Mouse (Mus musculus): ENCODE measurements around the gene Filip1l. TPM values are rescaled to one million over a fixed set of nuclear protein-coding genes. Genes with fewer than 3 reads are reported as not detected.

Gene Filip1l
- polyA plus RNA-seq, 1 experiment, result 12.1 TPM

DNA sequence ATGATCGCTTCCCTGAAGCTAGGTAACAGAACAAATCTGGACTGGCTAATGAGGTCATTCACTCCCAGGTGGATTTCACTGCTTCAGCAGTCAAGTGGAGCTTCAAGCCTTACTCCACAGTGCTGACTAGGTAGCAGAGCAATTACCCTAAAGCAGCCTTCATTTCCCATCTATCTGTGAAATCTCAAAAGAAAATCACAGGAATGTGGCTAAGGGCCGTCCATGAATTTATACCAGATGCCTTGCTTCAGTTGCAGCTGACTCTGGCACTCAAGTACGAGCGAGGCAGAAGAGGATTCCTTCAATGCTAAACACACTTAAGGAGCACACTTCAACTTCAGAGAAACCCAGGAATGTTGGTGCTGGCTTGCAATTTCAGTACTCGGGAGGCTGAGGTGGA lies 50.9 kb downstream of the Filip1l start:
- Histone ChIP-seq H3ac (ENCODE audit: control insufficient read depth, insufficient read length) (no peak overlapping the region), H3K79me2 (ENCODE audit: control insufficient read depth, insufficient read depth) (no peaks in the 10 kb centered on the region), H3K36me3 (ENCODE audit: control insufficient read depth, insufficient read depth) (no peaks in the 10 kb centered on the region), H3K27me3 (ENCODE audit: control insufficient read depth, insufficient read depth, insufficient read length) (no peaks in the 10 kb centered on the region), H3K4me2 (ENCODE audit: low read depth) (no peak overlapping the region), H3K4me3 (no peak overlapping the region)
- TF ChIP-seq SRF (IDR thresholded peaks at IDR 0.05; ENCODE audit: control insufficient read depth, insufficient read length, low read depth) (no peak), MYOD1 (IDR thresholded peaks at IDR 0.05; ENCODE audit: control insufficient read depth in 1 of 3, insufficient read length in 2 of 3, low read depth in 2 of 3) (no peak), E2F4 (IDR thresholded peaks at IDR 0.05; ENCODE audit: insufficient read depth) (no peak), REST (IDR thresholded peaks at IDR 0.05; ENCODE audit: insufficient read depth, insufficient read length) (no peak), POLR2A (IDR thresholded peaks at IDR 0.05; ENCODE audit: insufficient read length, low read depth) (no peak), POLR2AphosphoS2 (IDR thresholded peaks at IDR 0.05; ENCODE audit: insufficient read length, low read depth) (no peak), MYOG (IDR thresholded peaks at IDR 0.05; ENCODE audit: control insufficient read depth in 1 of 3, insufficient read depth in 1 of 3, insufficient read length in 2 of 3, low read depth in 2 of 3) (no peak), CEBPB (IDR thresholded peaks at IDR 0.05; ENCODE audit: insufficient read depth, poor library complexity, severe bottlenecking) (no peak), TCF3 (IDR thresholded peaks at IDR 0.05; ENCODE audit: insufficient read length, low read depth) (no peak), USF1 (IDR thresholded peaks at IDR 0.05; ENCODE audit: low read depth) (no peak), TCF12 (IDR thresholded peaks at IDR 0.05; ENCODE audit: insufficient read depth, poor library complexity, severe bottlenecking) (no peak), MAX (IDR thresholded peaks at IDR 0.05; ENCODE audit: low read depth) (no peak)

DNA sequence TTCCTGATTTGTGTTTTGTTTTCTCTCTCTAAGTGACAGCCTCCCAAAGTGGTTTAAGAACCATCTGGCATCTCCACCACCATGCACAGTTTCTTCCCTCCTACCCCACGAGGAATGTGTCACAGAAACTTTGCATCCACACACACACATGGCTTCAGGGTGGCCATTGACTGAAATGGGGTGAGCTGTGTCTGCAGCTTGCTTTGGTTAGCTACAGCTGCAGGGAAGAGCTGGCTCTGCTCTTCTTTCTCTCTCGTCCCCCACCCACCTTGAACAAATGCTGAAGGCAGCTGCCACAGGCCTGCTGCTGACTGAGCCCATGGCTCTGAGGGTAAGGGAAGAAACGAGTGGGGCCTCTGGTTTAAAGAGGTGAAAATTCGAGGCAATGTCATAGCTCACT lies 59.9 kb downstream of the Filip1l start:
- H3K36me3 ChIP-seq (ENCODE audit: control insufficient read depth, insufficient read depth), result no peaks in the 10 kb centered on the region
- no peak overlapping the region for H3K4me2 ChIP-seq (ENCODE audit: low read depth)
- no peaks in the 10 kb centered on the region for H3K27me3 ChIP-seq (ENCODE audit: control insufficient read depth, insufficient read depth, insufficient read length)
- H3K79me2 ChIP-seq (ENCODE audit: control insufficient read depth, insufficient read depth), result no peaks in the 10 kb centered on the region
- no peak overlapping the region for H3ac ChIP-seq (ENCODE audit: control insufficient read depth, insufficient read length)
- TF ChIP-seq TCF3 (IDR thresholded peaks at IDR 0.05; ENCODE audit: insufficient read length, low read depth), result peak; percentile 50
- peak in 2 of 3 experiments; percentile 79 to 80 for TF ChIP-seq MYOD1 (IDR thresholded peaks at IDR 0.05; ENCODE audit: control insufficient read depth in 1 of 3, insufficient read length in 2 of 3, low read depth in 2 of 3)
- no peak for TF ChIP-seq USF1 (IDR thresholded peaks at IDR 0.05; ENCODE audit: low read depth)
- peak; percentile 34 to 90 (median 65) for TF ChIP-seq MYOG (IDR thresholded peaks at IDR 0.05; ENCODE audit: control insufficient read depth in 1 of 3, insufficient read depth in 1 of 3, insufficient read length in 2 of 3, low read depth in 2 of 3)
- H3K4me3 ChIP-seq, result no peak overlapping the region

DNA sequence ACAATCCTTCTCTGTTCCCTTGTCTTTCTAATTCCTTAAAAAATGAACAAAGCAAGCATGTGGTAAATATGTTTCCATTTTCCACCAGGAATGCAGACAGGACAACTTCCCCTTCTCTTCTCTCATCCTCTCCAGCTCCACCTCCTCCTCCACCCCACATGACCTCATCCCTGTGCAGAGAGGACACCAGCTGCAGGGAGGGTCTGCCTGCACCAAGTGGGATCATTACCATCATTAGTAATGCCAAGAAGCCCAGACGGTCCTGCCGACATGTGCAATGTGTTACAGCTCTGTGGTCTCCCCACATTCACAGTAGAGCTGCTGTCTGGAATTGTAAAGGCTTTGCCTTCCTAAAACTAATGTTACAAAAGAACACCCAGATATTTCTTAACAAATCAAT lies 63.2 kb downstream of the Filip1l start:
- no peak overlapping the region for H3K4me3 ChIP-seq
- TF ChIP-seq USF1 (IDR thresholded peaks at IDR 0.05; ENCODE audit: low read depth), result peak; percentile 60
- 0 out of 2 replicates have a peak, but pooled peaks have one; percentile 33 for TF ChIP-seq CEBPB (IDR thresholded peaks at IDR 0.05; ENCODE audit: insufficient read depth, poor library complexity, severe bottlenecking)
- TF ChIP-seq MYOG (IDR thresholded peaks at IDR 0.05; ENCODE audit: control insufficient read depth in 1 of 3, insufficient read depth in 1 of 3, insufficient read length in 2 of 3, low read depth in 2 of 3), result peak in 2 of 3 experiments; percentile 80 to 88
- TF ChIP-seq SRF (IDR thresholded peaks at IDR 0.05; ENCODE audit: control insufficient read depth, insufficient read length, low read depth), result peak; percentile 39
- TF ChIP-seq POLR2AphosphoS2 (IDR thresholded peaks at IDR 0.05; ENCODE audit: insufficient read length, low read depth), result no peak
- TF ChIP-seq E2F4 (IDR thresholded peaks at IDR 0.05; ENCODE audit: insufficient read depth), result no peak
- TF ChIP-seq MYOD1 (IDR thresholded peaks at IDR 0.05; ENCODE audit: control insufficient read depth in 1 of 3, insufficient read length in 2 of 3, low read depth in 2 of 3), result peak in 2 of 3 experiments; percentile 90 to 91
- H3K4me2 ChIP-seq (ENCODE audit: low read depth), result peak overlapping the region; percentile 43
- no peaks in the 10 kb centered on the region for H3K79me2 ChIP-seq (ENCODE audit: control insufficient read depth, insufficient read depth)
- H3K27me3 ChIP-seq (ENCODE audit: control insufficient read depth, insufficient read depth, insufficient read length), result no peaks in the 10 kb centered on the region
- no peak overlapping the region for H3ac ChIP-seq (ENCODE audit: control insufficient read depth, insufficient read length)
- no peaks in the 10 kb centered on the region for H3K36me3 ChIP-seq (ENCODE audit: control insufficient read depth, insufficient read depth)

DNA sequence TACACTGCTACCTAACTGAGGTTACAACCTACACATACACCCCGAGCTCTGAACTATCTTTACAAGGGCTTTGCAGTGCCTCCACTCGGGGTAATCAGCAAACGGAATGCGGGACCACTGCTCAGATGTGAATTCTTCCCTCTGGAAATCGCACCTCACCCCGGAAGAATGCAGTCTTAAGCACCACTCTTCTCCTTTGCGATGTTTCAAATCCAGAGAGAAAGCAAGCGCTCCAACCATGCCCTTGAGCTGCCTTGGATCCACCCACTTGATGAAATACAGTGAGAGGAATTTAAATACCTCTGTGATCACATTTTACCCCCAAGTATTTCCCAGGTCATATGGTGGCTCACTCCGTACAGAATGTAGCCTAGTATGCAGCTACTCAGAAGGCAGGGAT lies 64.1 kb downstream of the Filip1l start:
- H3K79me2 ChIP-seq (ENCODE audit: control insufficient read depth, insufficient read depth), result no peaks in the 10 kb centered on the region
- no peak overlapping the region for H3ac ChIP-seq (ENCODE audit: control insufficient read depth, insufficient read length)
- no peak overlapping the region for H3K4me3 ChIP-seq
- H3K4me2 ChIP-seq (ENCODE audit: low read depth), result no peak overlapping the region
- no peaks in the 10 kb centered on the region for H3K27me3 ChIP-seq (ENCODE audit: control insufficient read depth, insufficient read depth, insufficient read length)
- no peaks in the 10 kb centered on the region for H3K36me3 ChIP-seq (ENCODE audit: control insufficient read depth, insufficient read depth)
- TF ChIP-seq SRF (IDR thresholded peaks at IDR 0.05; ENCODE audit: control insufficient read depth, insufficient read length, low read depth), result no peak
- TF ChIP-seq POLR2AphosphoS2 (IDR thresholded peaks at IDR 0.05; ENCODE audit: insufficient read length, low read depth), result no peak
- TF ChIP-seq TCF3 (IDR thresholded peaks at IDR 0.05; ENCODE audit: insufficient read length, low read depth), result no peak
- no peak for TF ChIP-seq MAX (IDR thresholded peaks at IDR 0.05; ENCODE audit: low read depth)
- TF ChIP-seq MYOD1 (IDR thresholded peaks at IDR 0.05; ENCODE audit: control insufficient read depth in 1 of 3, insufficient read length in 2 of 3, low read depth in 2 of 3), result no peak
- TF ChIP-seq TCF12 (IDR thresholded peaks at IDR 0.05; ENCODE audit: insufficient read depth, poor library complexity, severe bottlenecking), result no peak
- no peak for TF ChIP-seq USF1 (IDR thresholded peaks at IDR 0.05; ENCODE audit: low read depth)
- no peak for TF ChIP-seq POLR2A (IDR thresholded peaks at IDR 0.05; ENCODE audit: insufficient read length, low read depth)
- TF ChIP-seq MYOG (IDR thresholded peaks at IDR 0.05; ENCODE audit: control insufficient read depth in 1 of 3, insufficient read depth in 1 of 3, insufficient read length in 2 of 3, low read depth in 2 of 3), result no peak
- TF ChIP-seq E2F4 (IDR thresholded peaks at IDR 0.05; ENCODE audit: insufficient read depth), result no peak
- TF ChIP-seq CEBPB (IDR thresholded peaks at IDR 0.05; ENCODE audit: insufficient read depth, poor library complexity, severe bottlenecking), result no peak
- TF ChIP-seq REST (IDR thresholded peaks at IDR 0.05; ENCODE audit: insufficient read depth, insufficient read length), result no peak

GRCm38 (mm10) chr16:57417955-57418354 lies 65.1 kb downstream of the Filip1l start:
- Histone ChIP-seq H3K79me2 (ENCODE audit: control insufficient read depth, insufficient read depth) (no peaks in the 10 kb centered on the region), H3ac (ENCODE audit: control insufficient read depth, insufficient read length) (no peak overlapping the region), H3K4me2 (ENCODE audit: low read depth) (no peak overlapping the region), H3K36me3 (ENCODE audit: control insufficient read depth, insufficient read depth) (no peaks in the 10 kb centered on the region), H3K27me3 (ENCODE audit: control insufficient read depth, insufficient read depth, insufficient read length) (no peaks in the 10 kb centered on the region), H3K4me3 (no peak overlapping the region)
- TF ChIP-seq POLR2A (IDR thresholded peaks at IDR 0.05; ENCODE audit: insufficient read length, low read depth), result no peak
- no peak for TF ChIP-seq MYOD1 (IDR thresholded peaks at IDR 0.05; ENCODE audit: control insufficient read depth in 1 of 3, insufficient read length in 2 of 3, low read depth in 2 of 3)
- TF ChIP-seq TCF3 (IDR thresholded peaks at IDR 0.05; ENCODE audit: insufficient read length, low read depth), result no peak
- no peak for TF ChIP-seq MAX (IDR thresholded peaks at IDR 0.05; ENCODE audit: low read depth)
- no peak for TF ChIP-seq TCF12 (IDR thresholded peaks at IDR 0.05; ENCODE audit: insufficient read depth, poor library complexity, severe bottlenecking)
- TF ChIP-seq REST (IDR thresholded peaks at IDR 0.05; ENCODE audit: insufficient read depth, insufficient read length), result no peak
- no peak for TF ChIP-seq SRF (IDR thresholded peaks at IDR 0.05; ENCODE audit: control insufficient read depth, insufficient read length, low read depth)
- no peak for TF ChIP-seq E2F4 (IDR thresholded peaks at IDR 0.05; ENCODE audit: insufficient read depth)
- no peak for TF ChIP-seq CEBPB (IDR thresholded peaks at IDR 0.05; ENCODE audit: insufficient read depth, poor library complexity, severe bottlenecking)
- no peak for TF ChIP-seq USF1 (IDR thresholded peaks at IDR 0.05; ENCODE audit: low read depth)
- no peak for TF ChIP-seq POLR2AphosphoS2 (IDR thresholded peaks at IDR 0.05; ENCODE audit: insufficient read length, low read depth)
